Mouse (Mus musculus) R1 (cell line): ENCODE measurements at regions not wholly inside any gene's neighbourhood (a gene's known extent, or its start where the extent isn't known, plus 50 kb on each side); places are given as distances from the start of the nearest gene placed in this dataset.

ENCODE experiments used
- DNase-seq: peaks from one replicate; pipeline ENCODE4 v3.0.0-alpha.2; 2018; ENCODE audit warnings: low read depth, low spot score

- no peak for DNase-seq
Measured at GRCm38 (mm10) chrX:88906106-88906505, 503.4 kb downstream of the Pet2 start.

GRCm38 (mm10) chrX:88873260-88873659, 536.2 kb downstream of the Pet2 start:
- peak; percentile 88 for DNase-seq
